Mouse (Mus musculus) kidney, postnatal 4 days (tissue): ENCODE data around the gene Ccdc78.
"Not testable (repeated sequence)": the region's sequence is repeated elsewhere in the genome, so short reads cannot be mapped to it uniquely, and the experiment has no call there.

Experiments
- DNase-seq, 2 experiments: peaks; one replicate each; pipeline ENCODE4 v3.0.0; 2021; ENCODE audit warnings: mixed read lengths in 2 of 2

Gene Ccdc78

DNA sequence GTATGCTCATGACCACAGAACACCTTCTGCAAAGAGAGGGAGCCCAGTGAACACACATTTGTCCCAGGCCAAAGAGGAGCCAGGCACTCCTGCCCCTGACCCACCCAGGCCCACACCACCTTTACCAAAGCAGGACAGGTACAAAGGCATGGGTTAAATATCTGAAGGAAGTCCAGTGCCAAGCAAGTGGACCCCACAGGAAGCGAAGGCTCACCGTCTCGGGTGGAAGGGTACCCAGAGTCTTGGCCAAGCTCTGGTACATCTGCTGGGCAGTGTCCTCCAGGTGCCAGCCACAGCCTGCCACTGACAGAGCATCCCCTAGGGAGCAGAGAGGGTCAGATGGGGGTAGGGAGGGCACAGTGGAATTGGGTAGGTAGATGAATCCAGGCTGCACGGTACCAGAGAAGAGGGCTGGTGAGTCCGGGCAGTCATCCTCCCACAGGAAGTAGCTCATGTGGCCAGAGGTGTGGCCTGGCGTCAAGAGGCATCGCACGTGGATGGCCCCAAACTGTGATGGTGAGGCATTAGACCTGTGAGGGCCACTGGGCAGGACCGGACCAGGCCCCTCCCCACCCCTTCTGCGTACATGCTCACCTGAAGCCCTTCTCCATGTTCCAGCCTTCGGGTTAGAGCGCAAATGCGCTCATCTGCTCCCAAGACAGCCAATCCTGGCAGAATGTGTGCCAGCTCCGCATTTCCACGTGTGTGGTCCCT lies 2.4 kb upstream of the Ccdc78 start:
- no peak for DNase-seq

DNA sequence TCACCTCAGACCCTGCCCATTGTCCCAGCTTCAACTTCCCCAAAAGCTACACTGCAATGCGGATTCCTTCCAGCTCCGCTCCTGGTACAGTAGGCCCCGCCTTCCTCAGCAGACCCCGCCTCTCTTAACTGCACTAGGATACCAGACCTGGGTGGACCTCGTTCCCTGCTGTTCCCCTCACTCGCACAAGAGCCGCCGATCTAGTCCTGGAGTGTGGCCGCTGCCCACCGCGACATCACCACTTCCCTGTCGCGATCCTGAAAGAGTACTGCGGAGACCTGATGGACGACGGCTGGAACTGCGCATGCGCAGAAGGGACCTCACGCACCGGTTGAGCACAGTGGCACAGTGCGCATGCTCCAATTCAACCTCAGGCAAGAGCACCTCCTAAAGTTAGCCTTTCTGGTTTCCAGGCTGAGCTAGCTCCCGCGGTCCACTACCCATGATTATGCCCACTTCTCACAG lies 1.1 kb upstream of the Ccdc78 start, which contains the start of gene Haghl:
Gene Haghl (minus strand): TSS at position 393 of the 465 bp plus-strand sequence.
- peak; percentile 97 to 99 for DNase-seq

DNA sequence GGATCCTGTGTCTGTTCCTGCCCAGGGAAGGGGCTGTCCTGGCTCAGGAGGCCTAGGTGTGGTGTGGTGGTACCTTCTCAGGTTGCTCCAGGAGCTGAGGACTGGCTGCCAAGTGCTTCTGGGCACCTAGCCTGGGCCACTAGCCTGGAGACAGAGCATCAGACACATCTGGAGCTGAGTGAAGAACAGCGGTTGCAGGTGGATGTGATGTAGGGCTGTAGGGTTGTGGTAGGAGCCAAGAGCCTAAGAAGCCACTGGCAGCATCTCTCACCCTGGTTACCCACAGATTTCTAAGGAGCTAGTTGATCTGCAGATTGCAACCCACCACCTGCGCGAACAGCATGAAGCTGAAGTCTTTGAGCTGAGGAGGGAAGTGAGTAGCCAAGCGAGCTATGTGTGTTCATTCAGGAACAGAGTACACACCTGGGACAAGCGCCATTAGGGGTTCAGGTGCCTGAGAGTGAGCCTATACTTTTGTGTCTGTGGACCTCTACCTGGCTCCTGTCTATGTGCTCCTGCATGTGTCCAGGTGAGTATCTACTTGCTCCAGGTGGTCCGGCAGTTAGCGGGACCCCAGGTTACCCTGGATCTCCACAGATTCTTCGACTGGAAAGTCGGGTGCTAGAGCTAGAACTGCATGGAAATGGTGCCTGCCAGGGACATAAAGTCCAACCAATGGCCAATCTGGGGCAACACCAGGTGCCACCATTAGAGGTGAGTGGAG lies 563 bp downstream of the Ccdc78 start:
- no peak for DNase-seq

DNA sequence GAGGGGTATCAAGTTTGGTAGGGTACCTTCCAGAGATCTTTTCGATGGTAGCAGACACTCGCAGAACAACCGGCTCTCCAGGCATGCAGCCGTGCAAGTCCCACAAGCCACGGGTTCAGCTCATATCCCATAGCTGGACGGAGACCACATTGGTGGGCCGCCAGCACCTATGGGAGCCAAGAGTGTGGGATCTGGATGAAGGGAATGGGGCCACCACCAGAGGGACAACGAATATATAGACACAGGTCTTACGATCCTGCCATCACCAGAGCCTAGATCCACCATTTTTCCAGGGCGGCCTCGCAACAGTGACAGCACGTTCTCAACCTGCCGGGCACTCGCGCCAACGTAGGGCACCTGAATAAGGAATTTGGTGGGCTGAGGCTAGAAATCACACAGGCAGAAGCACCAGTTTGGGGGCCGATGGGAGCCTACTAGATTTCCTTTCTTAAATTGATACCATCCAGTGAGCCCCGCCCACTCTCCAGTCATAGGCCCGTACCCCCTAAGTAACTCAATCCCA lies 5.0 kb downstream of the Ccdc78 start:
- no peak for DNase-seq

DNA sequence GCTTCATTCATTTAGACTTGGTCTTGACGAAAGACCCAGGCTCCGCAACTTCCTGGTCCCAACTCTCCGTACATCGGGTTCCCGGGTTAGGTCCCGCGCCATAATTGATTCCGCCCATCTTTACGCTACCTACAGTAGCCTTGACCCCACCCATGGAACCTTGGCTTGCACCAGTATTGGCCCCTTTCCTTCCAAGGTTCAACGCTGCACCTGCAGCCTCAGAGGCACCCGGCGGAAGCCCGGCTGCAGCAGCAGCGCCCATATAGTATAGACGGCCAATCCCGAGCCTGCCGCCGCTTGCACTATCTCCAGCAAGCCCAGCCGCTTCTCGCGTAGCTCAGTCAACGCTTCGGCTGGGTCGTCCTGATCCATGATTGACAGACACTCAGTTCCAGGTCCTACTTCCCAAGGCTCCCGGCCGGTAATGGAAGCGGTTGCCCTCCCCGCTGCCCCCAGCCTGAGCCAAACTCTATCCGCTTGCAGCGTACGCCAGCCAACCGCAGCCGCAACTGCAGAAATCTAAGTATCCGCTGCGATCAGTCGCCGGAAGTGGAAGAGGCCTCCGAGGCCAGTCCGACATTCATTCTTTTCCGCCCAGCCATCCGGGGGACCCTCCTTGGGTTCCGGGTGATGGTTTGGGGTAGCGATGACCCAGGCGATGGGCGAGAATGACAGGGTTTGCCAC lies 5.6 kb downstream of the Ccdc78 start:
- DNase-seq: peak; percentile 90 to 92

DNA sequence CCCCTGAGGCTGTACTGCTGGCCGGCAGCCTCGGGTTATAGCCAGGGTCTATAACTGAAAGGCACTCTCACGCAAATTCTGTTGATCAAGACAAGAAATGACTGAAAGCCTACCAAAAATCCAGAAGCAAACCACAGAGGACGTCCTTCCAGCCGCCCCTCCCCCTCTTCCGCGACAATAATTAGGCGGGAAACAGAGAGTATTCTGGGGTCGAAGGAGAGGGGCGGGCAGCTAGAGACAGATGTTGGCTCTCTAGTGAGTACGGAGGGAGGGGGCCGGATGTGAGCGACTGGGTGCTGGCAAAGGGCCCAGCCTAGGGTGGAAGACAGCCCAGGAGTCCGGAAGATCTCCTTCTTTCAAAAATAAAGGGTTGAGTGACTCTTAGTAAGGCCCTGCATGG lies 6.2 kb downstream of the Ccdc78 start, which contains the start of gene Fam173a:
Gene Fam173a (minus strand): TSS at position 287 of the 400 bp plus-strand sequence.
- DNase-seq: peak; percentile 90 to 94

DNA sequence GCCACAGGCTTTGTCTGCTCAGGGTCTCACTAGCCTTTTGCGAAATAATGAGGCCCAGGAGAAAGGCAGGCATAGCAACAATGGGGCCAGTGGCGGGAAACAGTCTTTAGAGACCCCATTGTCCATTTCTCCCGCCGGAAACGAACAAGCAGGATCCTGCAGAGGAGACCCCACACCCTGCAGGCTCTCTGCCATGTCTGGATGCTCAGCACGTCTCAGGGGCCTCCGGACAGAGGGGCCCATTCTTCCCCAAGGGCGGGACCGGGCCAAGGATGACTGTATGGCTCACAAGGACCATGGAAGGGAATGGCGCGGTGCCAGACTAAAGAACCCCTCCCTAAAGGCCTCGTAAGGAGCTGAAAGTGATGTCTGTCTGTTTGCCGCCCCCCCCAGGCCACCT lies 7.8 kb downstream of the Ccdc78 start:
- no peak for DNase-seq

DNA sequence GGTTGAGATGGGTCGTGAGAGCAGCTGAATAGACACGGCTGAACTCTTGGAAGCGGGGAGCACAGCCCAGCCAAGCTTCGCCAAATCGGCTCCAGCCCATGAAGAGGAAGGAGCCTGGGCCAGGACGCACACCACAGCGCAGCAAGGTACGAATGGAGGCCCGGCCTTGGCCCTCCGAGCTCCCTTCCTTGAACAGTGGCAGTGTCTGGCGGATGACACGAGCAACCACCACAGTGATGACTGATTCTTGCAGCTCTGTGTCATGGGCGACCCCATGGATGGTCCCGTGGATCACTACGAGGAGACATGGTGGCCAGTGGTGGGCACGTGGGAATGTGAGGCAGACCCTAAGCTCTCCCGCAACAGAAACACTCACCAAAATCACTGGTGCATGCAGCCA lies 8.6 kb downstream of the Ccdc78 start:
- no peak for DNase-seq

DNA sequence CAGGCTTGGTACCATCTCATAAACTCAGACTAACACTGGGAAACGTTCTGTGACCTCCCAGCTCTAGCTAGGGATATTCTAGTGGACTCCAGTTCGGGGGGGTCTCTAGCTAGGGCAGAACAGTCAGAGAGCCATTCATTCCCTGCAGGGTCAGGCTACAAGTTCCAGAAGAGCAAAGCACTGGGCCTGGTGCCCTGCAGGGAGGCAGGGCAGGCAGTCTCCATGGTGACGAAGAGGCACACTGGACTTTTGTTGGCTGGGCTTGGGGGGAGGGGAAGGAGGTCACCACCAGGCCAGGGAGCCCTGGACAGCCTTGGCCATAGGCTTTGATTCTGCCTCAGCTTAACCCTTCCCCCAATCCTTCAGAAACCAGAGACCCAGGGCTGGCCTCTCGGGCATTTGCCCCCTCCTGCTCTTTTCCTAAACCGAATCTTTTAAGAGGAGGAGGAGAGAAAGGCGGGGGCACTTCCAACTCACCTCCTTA lies 9.3 kb downstream of the Ccdc78 start, which contains the start of gene AC134908.4:
Gene AC134908.4 (minus strand): TSS at position 51 of the 484 bp plus-strand sequence.
- DNase-seq: peak; percentile 51 to 72

DNA sequence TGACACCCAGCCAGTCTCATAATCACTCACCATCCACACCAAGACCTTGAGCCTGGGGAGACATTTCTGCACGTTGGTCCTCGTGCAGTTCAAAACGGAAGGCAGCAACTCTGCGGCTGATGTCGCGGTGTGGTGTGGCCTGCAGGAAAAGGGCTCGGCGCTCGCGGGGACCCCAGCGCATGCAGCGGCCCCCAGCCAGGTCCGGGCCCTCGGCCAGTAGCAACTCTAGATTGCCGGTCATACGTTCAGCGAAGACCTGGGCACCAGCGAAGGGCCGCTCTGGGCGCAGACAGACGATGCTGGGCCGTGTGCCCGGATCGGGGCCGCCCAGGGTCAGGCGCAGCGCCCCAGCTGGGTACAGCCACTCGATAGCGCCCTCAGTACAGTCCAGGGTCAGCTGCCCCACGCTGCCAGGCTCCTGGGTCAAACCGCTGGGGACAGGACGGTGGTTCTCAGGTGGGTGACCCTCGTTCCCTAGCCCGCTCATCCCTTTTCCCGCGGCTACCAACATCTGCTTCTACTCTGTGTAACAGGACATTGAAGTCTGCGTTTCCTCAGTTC lies 9.9 kb downstream of the Ccdc78 start:
- DNase-seq: peak; percentile 35 to 51

DNA sequence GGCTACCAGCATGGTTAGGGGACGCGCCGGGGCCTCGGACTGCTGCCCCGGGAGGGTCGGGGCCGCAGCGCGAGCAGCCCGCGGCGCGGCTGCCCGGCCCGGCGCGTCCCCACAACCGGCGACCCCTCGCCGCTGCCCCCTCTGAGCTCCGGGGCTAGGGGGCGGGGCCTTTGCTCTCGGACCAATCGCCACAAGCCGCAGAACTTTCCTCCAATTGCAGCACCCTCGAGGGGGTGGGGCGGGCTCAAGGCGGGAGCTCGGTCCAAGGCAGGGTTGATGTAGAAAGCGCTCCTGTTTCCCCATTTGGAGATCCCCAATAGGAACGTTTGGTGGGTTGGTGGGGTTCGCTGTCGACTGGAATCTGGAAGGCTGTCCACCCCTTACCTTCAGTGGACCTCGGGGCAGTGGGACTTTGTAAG lies 10.6 kb downstream of the Ccdc78 start, which contains the start of gene Metrn:
Gene Metrn (minus strand): TSS at position 186 of the 419 bp plus-strand sequence.
- peak; percentile 94 to 96 for DNase-seq

DNA sequence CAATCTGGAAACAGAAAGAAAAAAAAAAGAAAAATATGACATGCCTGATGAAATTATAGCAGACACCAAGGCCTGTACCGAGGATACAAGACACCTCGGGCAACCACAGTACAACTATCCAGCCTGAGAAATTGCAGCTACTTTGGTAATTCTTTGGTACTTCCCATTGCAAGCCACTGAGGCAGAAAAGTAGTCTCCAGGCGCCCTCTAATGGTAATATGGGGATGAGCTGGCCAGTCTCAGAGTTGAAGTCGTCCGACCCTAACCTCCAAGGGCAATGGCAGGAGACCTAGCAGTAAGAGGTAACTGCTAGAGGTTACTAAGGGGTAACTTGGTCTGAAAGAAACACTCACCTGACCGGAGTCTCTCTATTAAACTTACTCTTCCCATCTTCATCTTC lies 14.6 kb downstream of the Ccdc78 start:
- DNase-seq: peak; percentile 70 to 77

DNA sequence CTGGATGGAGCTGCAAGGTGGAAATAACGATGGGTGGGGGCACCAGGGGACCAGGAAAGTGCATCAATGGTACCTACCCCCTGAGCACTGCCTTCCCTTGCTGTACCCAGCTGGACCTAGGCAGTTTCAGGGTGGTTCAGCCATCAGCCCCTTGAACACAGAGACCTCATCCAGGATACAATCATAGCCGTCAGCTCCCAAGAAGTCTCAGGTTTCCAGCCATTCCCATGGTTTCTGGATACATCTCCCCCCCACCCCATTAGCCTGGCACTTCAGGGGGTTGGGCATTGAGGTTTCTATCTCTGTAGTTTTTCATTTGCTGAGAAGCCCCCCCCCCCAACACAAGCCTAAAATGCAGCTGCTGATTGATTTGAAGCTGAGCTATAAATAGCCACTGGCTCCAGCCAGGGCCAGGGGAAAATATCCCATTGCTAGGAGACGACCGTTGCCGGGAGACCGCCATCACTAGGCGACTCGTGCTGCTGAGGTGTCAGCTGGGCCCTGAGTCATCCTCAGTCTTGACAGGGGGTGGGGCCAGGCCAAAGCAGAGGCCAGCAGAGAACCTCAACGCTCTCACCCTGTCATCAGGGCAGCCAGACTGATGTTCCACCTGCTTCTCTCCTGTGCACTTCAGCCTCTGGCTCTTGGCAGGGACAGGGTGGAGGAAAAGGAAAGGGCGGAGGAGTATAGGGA lies 16.6 kb downstream of the Ccdc78 start:
- no peak for DNase-seq

DNA sequence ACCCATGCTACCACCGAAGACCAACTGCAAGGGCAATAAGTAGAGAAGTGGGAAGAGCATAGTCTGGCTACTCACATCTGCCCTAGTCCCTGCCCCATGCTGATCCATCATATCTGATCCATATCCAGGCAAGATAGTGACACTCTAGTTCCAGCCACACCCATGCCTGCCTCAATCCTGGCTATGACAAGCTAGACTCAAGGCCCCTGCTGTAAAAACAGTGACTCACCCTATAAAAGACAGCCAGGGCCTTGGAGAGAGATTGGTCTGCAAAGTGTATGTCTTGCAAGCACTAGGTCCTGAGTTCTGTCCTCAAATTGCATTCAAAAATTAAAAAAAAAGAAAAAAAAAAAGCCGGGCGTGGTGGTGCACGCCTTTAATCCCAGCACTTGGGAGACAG lies 20.1 kb downstream of the Ccdc78 start:
- DNase-seq: no peak

DNA sequence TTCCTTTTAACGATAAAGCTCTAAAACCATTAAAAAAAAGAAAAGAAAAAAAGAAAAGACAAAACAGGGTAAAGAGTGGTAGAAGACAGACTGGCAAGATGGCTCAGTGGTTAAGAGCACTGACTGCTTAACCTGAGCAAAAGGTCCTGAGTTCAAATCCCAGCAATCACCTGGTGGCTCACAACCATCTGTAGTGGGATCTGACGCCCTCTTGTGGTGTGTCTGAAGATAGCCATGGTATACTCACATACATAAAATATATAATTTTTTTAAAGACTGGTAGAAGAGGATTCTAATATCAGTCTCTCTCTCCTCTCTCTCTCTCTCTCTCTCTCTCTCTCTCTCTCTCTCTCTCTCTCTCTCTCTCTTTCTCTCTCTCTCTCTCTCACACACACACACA lies 21.1 kb downstream of the Ccdc78 start:
- not testable (repeated sequence) for DNase-seq

DNA sequence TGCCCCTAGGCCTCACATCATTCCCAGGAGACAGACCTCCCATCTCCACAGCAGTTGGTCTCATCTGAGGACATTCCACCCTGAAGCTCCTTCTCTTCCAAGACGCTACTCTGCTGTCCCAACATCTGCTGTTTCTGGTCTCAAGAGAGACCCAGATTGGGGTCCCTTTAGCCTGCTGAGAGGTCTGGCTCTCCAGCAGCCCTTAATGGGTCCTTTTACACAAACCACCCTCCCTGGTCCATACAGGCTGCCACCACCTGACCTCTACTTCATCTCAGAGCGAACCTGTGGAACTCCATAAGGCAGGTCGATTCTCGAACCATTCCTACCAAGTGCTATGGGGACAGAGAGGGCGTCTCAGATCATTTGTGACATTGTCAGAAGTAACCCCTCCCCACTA lies 21.6 kb downstream of the Ccdc78 start:
- no peak for DNase-seq

DNA sequence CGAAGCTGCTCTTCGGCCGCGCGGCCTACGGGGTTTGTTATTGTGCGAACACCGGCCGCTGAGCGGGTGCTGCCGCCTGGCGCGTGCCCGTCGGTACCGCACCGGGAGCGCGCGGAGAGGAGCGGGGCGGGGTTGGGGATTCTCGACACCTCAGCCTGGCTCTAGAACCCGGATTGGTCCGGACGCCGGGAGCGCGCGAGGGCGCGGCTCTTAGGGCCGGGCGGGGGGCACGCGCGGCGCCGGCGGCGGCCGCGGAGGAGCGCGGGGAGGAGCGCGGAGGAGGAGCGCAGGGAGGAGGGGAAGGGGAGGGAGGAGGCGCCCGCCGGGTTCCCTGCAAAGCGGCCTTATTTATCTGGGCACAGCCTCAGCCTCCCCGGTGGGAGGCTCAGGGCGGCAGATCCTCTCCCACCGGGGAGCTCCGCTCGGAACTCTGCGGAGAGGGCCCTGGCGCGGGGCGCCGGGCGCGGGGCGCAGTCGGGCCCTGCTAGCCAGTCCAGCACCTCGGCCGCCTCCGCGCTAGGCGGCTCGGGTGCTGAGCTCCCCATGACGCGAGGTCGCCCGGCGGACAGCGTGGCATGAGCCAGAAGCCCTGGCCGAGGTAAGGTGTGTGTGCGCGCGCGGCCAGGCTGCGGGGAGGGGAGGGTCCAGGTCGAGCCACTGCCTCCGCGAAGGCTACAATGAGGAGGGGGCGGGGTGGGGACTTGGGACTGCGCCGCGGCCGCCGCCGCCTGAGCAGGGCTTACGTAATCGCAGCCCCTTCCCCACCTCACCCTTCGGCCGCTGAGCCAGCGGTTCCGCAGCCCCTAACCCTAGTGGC lies 22.6 kb downstream of the Ccdc78 start, which contains the start of gene Fbxl16:
Gene Fbxl16 (plus strand): TSS at position 297 of the 817 bp plus-strand sequence.
- peak; percentile 72 to 81 for DNase-seq

DNA sequence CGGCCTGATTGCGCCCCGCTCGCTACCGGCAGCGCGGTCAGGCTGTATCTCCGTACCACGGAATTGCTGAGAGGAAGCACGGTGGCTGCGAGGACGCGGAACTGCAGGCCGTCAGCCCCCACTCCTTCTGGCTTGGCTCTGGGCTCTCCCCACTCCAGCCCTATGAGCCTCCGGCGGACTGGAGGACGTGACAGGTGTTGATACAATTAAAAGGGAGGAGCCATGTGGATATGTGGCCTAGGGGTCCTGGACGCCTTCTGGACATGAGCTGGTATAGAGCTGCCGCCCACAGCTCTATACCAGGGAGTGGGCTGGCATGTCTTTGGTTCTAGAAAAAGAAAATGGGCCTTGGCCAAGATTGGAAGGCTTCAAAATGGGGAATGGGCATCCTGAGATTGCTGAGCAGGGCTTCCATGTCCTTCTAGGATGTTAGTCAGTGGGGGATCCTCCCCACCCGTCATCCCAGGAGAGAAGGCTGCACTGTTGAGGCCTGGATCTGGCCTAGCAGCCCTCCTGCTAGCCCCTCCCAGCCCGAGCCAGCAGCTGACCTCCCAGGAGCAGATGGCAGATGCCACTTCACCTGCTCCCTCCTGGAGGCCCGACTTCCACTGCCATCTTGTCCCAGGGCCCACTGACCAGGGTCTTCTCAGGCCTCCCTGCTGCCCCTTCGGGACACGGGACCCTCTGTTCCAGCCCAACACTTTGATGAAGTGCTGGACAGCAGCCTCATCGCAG lies 23.4 kb downstream of the Ccdc78 start:
- no peak for DNase-seq

DNA sequence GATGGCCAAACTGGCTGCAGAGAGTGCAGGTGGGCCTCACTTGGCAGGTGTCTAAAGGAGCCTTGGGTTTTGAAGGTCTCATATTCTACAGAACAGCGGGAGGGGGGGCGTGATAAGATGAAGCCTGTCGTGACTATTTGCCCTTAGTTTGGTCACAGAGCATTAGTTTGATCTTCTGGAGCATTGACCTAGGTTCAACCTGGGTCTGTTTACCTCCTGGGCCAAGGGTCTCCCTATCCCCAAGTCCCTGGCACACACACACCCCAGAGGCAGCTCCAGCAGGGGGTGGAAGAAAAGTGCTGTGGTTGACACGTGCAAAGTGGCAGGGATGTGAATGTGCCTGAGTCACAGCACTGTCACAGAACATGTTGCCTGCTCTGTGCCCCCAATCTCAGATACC lies 24.5 kb downstream of the Ccdc78 start:
- DNase-seq: no peak

DNA sequence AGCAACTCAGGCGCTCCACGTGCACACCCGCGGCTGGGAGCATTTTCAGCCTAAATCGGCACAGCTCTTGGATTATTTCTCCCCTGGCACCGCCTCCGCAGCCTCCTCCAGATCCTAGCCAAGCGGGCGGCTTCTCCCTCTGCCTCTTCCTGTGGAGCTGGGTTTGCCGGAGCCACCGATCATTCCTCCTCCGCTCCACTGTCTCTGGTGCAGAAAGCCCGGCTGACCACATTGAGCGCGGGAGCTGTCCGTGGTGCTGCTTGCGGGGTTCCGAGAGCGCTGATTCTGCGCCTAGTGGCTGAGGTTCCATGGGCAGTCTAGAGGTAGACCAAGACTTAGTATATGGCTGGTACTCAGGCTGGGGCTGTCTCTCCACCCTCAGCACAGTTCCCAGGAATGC lies 27.1 kb downstream of the Ccdc78 start:
- peak; percentile 97 to 98 for DNase-seq
